8 mouse cellular contexts compared by ENCODE assay signal in genomic region chr7:126702861-126703756, GRCm38 (mm10). TPM values are rescaled to one million over a fixed set of nuclear protein-coding genes. Genes with fewer than 3 reads are reported as not detected.
DNase-seq lines count a peak whose midpoint lies in the region; ATAC-seq and TF ChIP-seq lines count a peak whose summit lies in the region.

No protein-coding gene starts in this region.

- H3K4me3 ChIP-seq in heart, postnatal 0 days (ENCODE audit: low read depth, low read length) = peak overlapping the region; percentile 48; the same call in 1 of the 2 replicates
- peak overlapping the region; percentile 85 for H3K4me3 ChIP-seq in bone marrow macrophage, adult 2 months (ENCODE audit: insufficient read depth, low read length)
- H3K4me3 ChIP-seq in hindbrain, embryonic 11.5 days (ENCODE audit: low read depth, low read length) = peak overlapping the region; percentile 65
- peak overlapping the region; percentile 77 for H3K4me3 ChIP-seq in midbrain, embryonic 13.5 days (replicated peaks)
- H3K4me3 ChIP-seq in heart, embryonic 10.5 days = no peak overlapping the region

- H3K4me2 ChIP-seq in heart, postnatal 0 days (ENCODE audit: low read depth, low read length) = peak overlapping the region; percentile 30; the same call in 1 of the 2 replicates
- H3K4me2 ChIP-seq in hindbrain, embryonic 11.5 days (replicated peaks; ENCODE audit: low read depth, low read length) = peak overlapping the region; percentile 92
- H3K4me2 ChIP-seq in midbrain, embryonic 13.5 days (replicated peaks) = peak overlapping the region; percentile 77

- no peaks in the 10 kb centered on the region for H3K36me3 ChIP-seq in heart, postnatal 0 days (replicated peaks; ENCODE audit: control insufficient read depth, insufficient read depth, low read length)
- H3K36me3 ChIP-seq in hindbrain, embryonic 11.5 days (ENCODE audit: control insufficient read depth, insufficient read depth, low read length) = no peaks in the 10 kb centered on the region
- H3K36me3 ChIP-seq in midbrain, embryonic 13.5 days = peaks cover 21% of the 10 kb centered on the region
- 0 out of 2 replicates have a peak, but pooled peaks cover 3% of the 10 kb centered on the region for H3K36me3 ChIP-seq in heart, embryonic 10.5 days

- 72% methylated on average over 12 of the region's 12 CpGs for WGBS in heart, postnatal 0 days
- WGBS in hindbrain, embryonic 11.5 days = 88% methylated on average over 12 of the region's 12 CpGs
- 82% methylated on average over 12 of the region's 12 CpGs for WGBS in midbrain, embryonic 13.5 days
- WGBS in heart, embryonic 10.5 days = 74% methylated on average over 12 of the region's 12 CpGs

- H3K9me3 ChIP-seq in heart, postnatal 0 days (replicated peaks; ENCODE audit: control insufficient read depth, low read length) = no peaks in the 10 kb centered on the region
- no peaks in the 10 kb centered on the region for H3K9me3 ChIP-seq in hindbrain, embryonic 11.5 days (ENCODE audit: control insufficient read depth, low read length)
- no peaks in the 10 kb centered on the region for H3K9me3 ChIP-seq in midbrain, embryonic 13.5 days
- no peaks in the 10 kb centered on the region for H3K9me3 ChIP-seq in heart, embryonic 10.5 days

- peak; percentile 15; the same call in 1 of the 2 replicates for TF ChIP-seq POLR2A in bone marrow macrophage, adult 2 months (IDR thresholded peaks at IDR 0.05; ENCODE audit: borderline replicate concordance, low read depth, low read length)

- TF ChIP-seq CTCF in heart, postnatal 0 days (IDR thresholded peaks at IDR 0.05; ENCODE audit: low read depth) = no peak
- TF ChIP-seq CTCF in bone marrow macrophage, adult 2 months (IDR thresholded peaks at IDR 0.05; ENCODE audit: low read depth, low read length) = peak; percentile 25; the same call in 1 of the 2 replicates

- no peak for TF ChIP-seq EP300 in heart, postnatal 0 days (IDR thresholded peaks at IDR 0.05; ENCODE audit: low read depth)

- H3K9ac ChIP-seq in heart, postnatal 0 days (replicated peaks; ENCODE audit: low read depth, low read length) = no peak overlapping the region; the same call in 1 of the 2 replicates
- H3K9ac ChIP-seq in hindbrain, embryonic 11.5 days (ENCODE audit: low read depth, low read length) = peak overlapping the region; percentile 72; the same call in 1 of the 2 replicates
- peak overlapping the region; percentile 93 for H3K9ac ChIP-seq in midbrain, embryonic 13.5 days (replicated peaks)

- peaks cover 9% of the 10 kb centered on the region; the same call in 1 of the 2 replicates for H3K4me1 ChIP-seq in heart, postnatal 0 days (ENCODE audit: control insufficient read depth, insufficient read depth)
- H3K4me1 ChIP-seq in bone marrow macrophage, adult 2 months (ENCODE audit: control insufficient read depth, insufficient read depth, low read length) = peaks cover 31% of the 10 kb centered on the region
- H3K4me1 ChIP-seq in hindbrain, embryonic 11.5 days (replicated peaks; ENCODE audit: control insufficient read depth, insufficient read depth, low read length) = peaks cover 11% of the 10 kb centered on the region
- H3K4me1 ChIP-seq in midbrain, embryonic 13.5 days (replicated peaks) = peaks cover 49% of the 10 kb centered on the region
- H3K4me1 ChIP-seq in heart, embryonic 10.5 days = peaks cover 37% of the 10 kb centered on the region

- H3K27me3 ChIP-seq in heart, postnatal 0 days (ENCODE audit: control insufficient read depth, insufficient read depth, low read length) = peaks cover 38% of the 10 kb centered on the region
- no peaks in the 10 kb centered on the region for H3K27me3 ChIP-seq in hindbrain, embryonic 11.5 days (ENCODE audit: control insufficient read depth, insufficient read depth, low read length)
- H3K27me3 ChIP-seq in midbrain, embryonic 13.5 days = peaks cover 7% of the 10 kb centered on the region; the same call in 1 of the 2 replicates
- H3K27me3 ChIP-seq in heart, embryonic 10.5 days (ENCODE audit: insufficient read depth, poor library complexity, severe bottlenecking) = peaks cover 54% of the 10 kb centered on the region

- intact Hi-C loops in left cerebral cortex, postnatal 36 days (cut with DNase I) = loop anchor here (5.0 kb wide), 3 partner anchors 59 to 94 kb away; partner anchors contain the start of genes Fam57b and Ypel3

- peak overlapping the region; percentile 6; the same call in 1 of the 2 replicates for H3K27ac ChIP-seq in heart, postnatal 0 days (ENCODE audit: low read depth)
- H3K27ac ChIP-seq in bone marrow macrophage, adult 2 months (ENCODE audit: insufficient read depth, low read depth, low read length) = peak overlapping the region; percentile 92
- H3K27ac ChIP-seq in hindbrain, embryonic 11.5 days (ENCODE audit: low read depth, low read length) = no peak overlapping the region
- peak overlapping the region; percentile 88 for H3K27ac ChIP-seq in midbrain, embryonic 13.5 days
- no peak overlapping the region for H3K27ac ChIP-seq in heart, embryonic 10.5 days

- no peak for DNase-seq in heart, postnatal 0 days (ENCODE audit: low spot score)
- no peak for DNase-seq in heart, postnatal 4 days
- no peak for DNase-seq in hindbrain, embryonic 11.5 days (ENCODE audit: low spot score)
- DNase-seq in left cerebral cortex, postnatal 36 days (ENCODE audit: low spot score in 2 of 2) = no peak
- DNase-seq in heart, embryonic 10.5 days (ENCODE audit: low spot score) = no peak

- no peak for ATAC-seq in heart, postnatal 0 days (ENCODE audit: insufficient read depth, low read depth)
- ATAC-seq in hindbrain, embryonic 11.5 days (ENCODE audit: low FRiP score) = no peak
- ATAC-seq in midbrain, embryonic 13.5 days = no peak
- ATAC-seq in megakaryocyte-erythroid progenitor cell, adult 5-6 weeks (replicated peaks; ENCODE audit: low FRiP score, low TSS enrichment, poor library complexity, severe bottlenecking) = no peak

RNA-seq across cellular contexts. Expression of gene Coro1a, which starts 4.5 kb away (rescaled TPM):
- 14.8 and 25.3 TPM in 2 replicates for total RNA-seq in heart, postnatal 0 days (2014; rRNA removed; ENCODE audit: low replicate concordance)
- polyA plus RNA-seq in heart, postnatal 0 days (2015; fragmentation: Nextera tagmentation; extraction: Ambion mirVana) = 8.4 and 8.5 TPM in 2 replicates
- total RNA-seq in heart, postnatal 4 days (2021) = 1 to 10 TPM; 8.4 to 9.2 TPM
- polyA plus RNA-seq in bone marrow macrophage, adult 2 months (2012; ENCODE audit: insufficient read depth, insufficient read length, missing spikeins) = 622 and 668 TPM in 2 replicates
- polyA plus RNA-seq in hindbrain, embryonic 11.5 days (2014; fragmentation: Nextera tagmentation; extraction: Ambion mirVana) = 45.3 and 47.8 TPM in 2 replicates
- polyA plus RNA-seq in midbrain, embryonic 13.5 days (2015; fragmentation: Nextera tagmentation; extraction: Ambion mirVana) = 96.3 and 101 TPM in 2 replicates
- 31.8 and 35.5 TPM in 2 replicates for total RNA-seq in megakaryocyte-erythroid progenitor cell, adult 5-6 weeks (2014; fragmentation: Nextera tagmentation)
- 40.7 and 41.2 TPM in 2 replicates for total RNA-seq in megakaryocyte-erythroid progenitor cell, adult 5-6 weeks (2017)
- total RNA-seq in left cerebral cortex, postnatal 36 days (2021) = 100 to 1,000 TPM; 159 to 176 TPM
- polyA plus RNA-seq in heart, embryonic 10.5 days (2016; fragmentation: Nextera tagmentation; extraction: Ambion mirVana) = 10.0 and 21.7 TPM in 2 replicates

RNA-seq across cellular contexts. Expression of gene Slx1b, which starts 7.5 kb away (rescaled TPM):
- total RNA-seq in heart, postnatal 0 days (2014; rRNA removed; ENCODE audit: low replicate concordance) = 6.2 and 12.6 TPM in 2 replicates
- 4.9 and 6.3 TPM in 2 replicates for polyA plus RNA-seq in heart, postnatal 0 days (2015; fragmentation: Nextera tagmentation; extraction: Ambion mirVana)
- 1 to 10 TPM; 7.2 to 8.1 TPM for total RNA-seq in heart, postnatal 4 days (2021)
- 8.4 and 11.6 TPM in 2 replicates for polyA plus RNA-seq in bone marrow macrophage, adult 2 months (2012; ENCODE audit: insufficient read depth, insufficient read length, missing spikeins)
- 9.8 and 10.7 TPM in 2 replicates for polyA plus RNA-seq in hindbrain, embryonic 11.5 days (2014; fragmentation: Nextera tagmentation; extraction: Ambion mirVana)
- 21.0 and 21.1 TPM in 2 replicates for polyA plus RNA-seq in midbrain, embryonic 13.5 days (2015; fragmentation: Nextera tagmentation; extraction: Ambion mirVana)
- total RNA-seq in megakaryocyte-erythroid progenitor cell, adult 5-6 weeks (2014; fragmentation: Nextera tagmentation) = 3.7 and 9.3 TPM in 2 replicates
- 2.9 and 3.0 TPM in 2 replicates for total RNA-seq in megakaryocyte-erythroid progenitor cell, adult 5-6 weeks (2017)
- total RNA-seq in left cerebral cortex, postnatal 36 days (2021) = 10 to 100 TPM; 17.6 to 20.3 TPM
- polyA plus RNA-seq in heart, embryonic 10.5 days (2016; fragmentation: Nextera tagmentation; extraction: Ambion mirVana) = 6.9 and 8.8 TPM in 2 replicates

RNA-seq across cellular contexts. Expression of gene Bola2, which starts 7.9 kb away (rescaled TPM):
- 29.3 and 36.5 TPM in 2 replicates for total RNA-seq in heart, postnatal 0 days (2014; rRNA removed; ENCODE audit: low replicate concordance)
- polyA plus RNA-seq in heart, postnatal 0 days (2015; fragmentation: Nextera tagmentation; extraction: Ambion mirVana) = 89.0 and 93.7 TPM in 2 replicates
- 10 to 100 TPM; 56.8 to 57.3 TPM for total RNA-seq in heart, postnatal 4 days (2021)
- 62.1 and 63.7 TPM in 2 replicates for polyA plus RNA-seq in bone marrow macrophage, adult 2 months (2012; ENCODE audit: insufficient read depth, insufficient read length, missing spikeins)
- 164 and 176 TPM in 2 replicates for polyA plus RNA-seq in hindbrain, embryonic 11.5 days (2014; fragmentation: Nextera tagmentation; extraction: Ambion mirVana)
- polyA plus RNA-seq in midbrain, embryonic 13.5 days (2015; fragmentation: Nextera tagmentation; extraction: Ambion mirVana) = 141 and 158 TPM in 2 replicates
- 212 and 218 TPM in 2 replicates for total RNA-seq in megakaryocyte-erythroid progenitor cell, adult 5-6 weeks (2014; fragmentation: Nextera tagmentation)
- 107 and 179 TPM in 2 replicates for total RNA-seq in megakaryocyte-erythroid progenitor cell, adult 5-6 weeks (2017)
- total RNA-seq in left cerebral cortex, postnatal 36 days (2021) = 100 to 1,000 TPM in 1 of 2 experiments, 10 to 100 TPM in 1; 85.8 to 109 TPM
- polyA plus RNA-seq in heart, embryonic 10.5 days (2016; fragmentation: Nextera tagmentation; extraction: Ambion mirVana) = 135 and 159 TPM in 2 replicates

RNA-seq across cellular contexts. Expression of gene Sult1a1, which starts 26.9 kb away (rescaled TPM):
- 64.2 and 78.2 TPM in 2 replicates for total RNA-seq in heart, postnatal 0 days (2014; rRNA removed; ENCODE audit: low replicate concordance)
- 24.8 and 30.4 TPM in 2 replicates for polyA plus RNA-seq in heart, postnatal 0 days (2015; fragmentation: Nextera tagmentation; extraction: Ambion mirVana)
- total RNA-seq in heart, postnatal 4 days (2021) = 1 to 10 TPM; 5.5 to 6.6 TPM
- polyA plus RNA-seq in bone marrow macrophage, adult 2 months (2012; ENCODE audit: insufficient read depth, insufficient read length, missing spikeins) = 42.3 and 56.8 TPM in 2 replicates
- polyA plus RNA-seq in hindbrain, embryonic 11.5 days (2014; fragmentation: Nextera tagmentation; extraction: Ambion mirVana) = 0.25 and 0.52 TPM in 2 replicates
- 0.93 and 1.9 TPM in 2 replicates for polyA plus RNA-seq in midbrain, embryonic 13.5 days (2015; fragmentation: Nextera tagmentation; extraction: Ambion mirVana)
- not detected in 2 replicates for total RNA-seq in megakaryocyte-erythroid progenitor cell, adult 5-6 weeks (2014; fragmentation: Nextera tagmentation)
- total RNA-seq in megakaryocyte-erythroid progenitor cell, adult 5-6 weeks (2017) = not detected in 2 replicates
- 10 to 100 TPM in 1 of 2 experiments, 1 to 10 TPM in 1; 9.6 to 15.9 TPM for total RNA-seq in left cerebral cortex, postnatal 36 days (2021)
- polyA plus RNA-seq in heart, embryonic 10.5 days (2016; fragmentation: Nextera tagmentation; extraction: Ambion mirVana) = 0.34 and 0.94 TPM in 2 replicates

RNA-seq across cellular contexts. Expression of gene Sgf29, which starts 54.0 kb away (rescaled TPM):
- total RNA-seq in heart, postnatal 0 days (2014; rRNA removed; ENCODE audit: low replicate concordance) = 15.9 and 20.7 TPM in 2 replicates
- polyA plus RNA-seq in heart, postnatal 0 days (2015; fragmentation: Nextera tagmentation; extraction: Ambion mirVana) = 21.9 and 25.3 TPM in 2 replicates
- 10 to 100 TPM; 30.9 to 33.2 TPM for total RNA-seq in heart, postnatal 4 days (2021)
- polyA plus RNA-seq in bone marrow macrophage, adult 2 months (2012; ENCODE audit: insufficient read depth, insufficient read length, missing spikeins) = 28.6 and 31.7 TPM in 2 replicates
- 44.8 and 49.3 TPM in 2 replicates for polyA plus RNA-seq in hindbrain, embryonic 11.5 days (2014; fragmentation: Nextera tagmentation; extraction: Ambion mirVana)
- polyA plus RNA-seq in midbrain, embryonic 13.5 days (2015; fragmentation: Nextera tagmentation; extraction: Ambion mirVana) = 54.5 and 57.0 TPM in 2 replicates
- total RNA-seq in megakaryocyte-erythroid progenitor cell, adult 5-6 weeks (2014; fragmentation: Nextera tagmentation) = 100 and 125 TPM in 2 replicates
- 37.4 and 51.0 TPM in 2 replicates for total RNA-seq in megakaryocyte-erythroid progenitor cell, adult 5-6 weeks (2017)
- 10 to 100 TPM; 27.2 to 38.4 TPM for total RNA-seq in left cerebral cortex, postnatal 36 days (2021)
- 36.6 and 44.3 TPM in 2 replicates for polyA plus RNA-seq in heart, embryonic 10.5 days (2016; fragmentation: Nextera tagmentation; extraction: Ambion mirVana)

Comparison
In these comparisons a context has a peak if more than half of its experiments do, and no peak if none do; other contexts are left out.
1. H3K27ac ChIP-seq: peak in heart, postnatal 0 days (single experiment), bone marrow macrophage, adult 2 months (single experiment) and midbrain, embryonic 13.5 days (single experiment); none in hindbrain, embryonic 11.5 days (single experiment) and heart, embryonic 10.5 days (single experiment).
2. H3K4me2 ChIP-seq: peak in every context shown above with its lines; median percentile 92 in hindbrain, embryonic 11.5 days; 77 in midbrain, embryonic 13.5 days; 30 in heart, postnatal 0 days.